Mouse (Mus musculus): ENCODE data around the gene Cep19.

DNA sequence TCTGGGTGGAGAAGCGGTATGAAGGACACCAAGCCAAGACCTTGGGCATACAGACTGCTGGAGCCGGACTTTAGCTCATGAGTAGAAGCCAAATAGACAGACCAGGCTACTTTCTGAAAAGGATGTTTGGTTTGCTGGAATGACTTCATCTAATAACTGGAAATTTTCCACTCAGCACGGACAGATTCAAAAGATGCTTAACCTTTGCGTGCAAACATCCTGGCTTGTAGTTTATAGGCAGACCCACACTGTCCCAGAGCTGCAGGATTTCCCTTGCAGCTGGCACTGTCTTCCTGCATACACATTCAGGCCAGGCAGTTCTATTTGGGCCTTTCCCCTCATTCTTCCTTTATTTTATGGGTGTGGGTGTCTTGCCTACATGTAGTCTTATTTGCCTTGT, 27.4 kb downstream of the Cep19 start:
- TF ChIP-seq KAT2A (conservative IDR thresholded peaks at IDR 0.05; ENCODE audit: low read depth, low read length) (no peak), CHD1 (IDR thresholded peaks at IDR 0.05; ENCODE audit: low read depth, low read length) (no peak), MAFK (IDR thresholded peaks at IDR 0.05; ENCODE audit: borderline replicate concordance, low read depth, low read length) (no peak), CTCF (IDR thresholded peaks at IDR 0.05 in 2 of 3, conservative IDR thresholded peaks at IDR 0.05 in 1 of 3; ENCODE audit: control insufficient read depth in 1 of 3, insufficient read depth in 1 of 3, low read depth in 2 of 3, low read length in 3 of 3, poor library complexity in 1 of 3, severe bottlenecking in 1 of 3) (no peak), POLR2A (IDR thresholded peaks at IDR 0.05; ENCODE audit: control insufficient read depth in 1 of 2, insufficient read depth in 1 of 2, low read depth in 1 of 2, low read length in 2 of 2, poor library complexity in 1 of 2) (no peak), E2F4 (IDR thresholded peaks at IDR 0.05; ENCODE audit: borderline replicate concordance, low read depth, low read length) (no peak), MYC (IDR thresholded peaks at IDR 0.05; ENCODE audit: low read depth, low read length) (no peak), BHLHE40 (IDR thresholded peaks at IDR 0.05; ENCODE audit: borderline replicate concordance, low read depth, low read length) (no peak), ZNF384 (IDR thresholded peaks at IDR 0.05; ENCODE audit: low read depth, low read length) (no peak), GATA1 (IDR thresholded peaks at IDR 0.05; ENCODE audit: low read depth, low read length) (no peak), EP300 (IDR thresholded peaks at IDR 0.05; ENCODE audit: low read depth in 1 of 2, low read length in 2 of 2) (no peak)
